Mouse (Mus musculus) heart, embryonic 10.5 days (tissue): ENCODE data around the gene Gpd2. TPM values are rescaled to one million over a fixed set of nuclear protein-coding genes. Genes with fewer than 3 reads are reported as not detected.

ENCODE experiments used
- DNase-seq: peaks from one replicate; pipeline ENCODE4 v3.0.0-alpha.2; 2017; ENCODE audit warnings: low spot score
- H3K27ac ChIP-seq: fragments of 300-500 bp; sonication (generic); 2 replicates; pipeline ENCODE4 v1.5.1; 2016; ENCODE audit warnings: mild to moderate bottlenecking
- H3K27me3 ChIP-seq: fragments of 300-500 bp; sonication (generic); 2 replicates; pipeline ENCODE4 v1.6.1; 2016; ENCODE audit warnings: mild to moderate bottlenecking; ENCODE audit not compliant: poor library complexity, insufficient read depth, severe bottlenecking
- H3K36me3 ChIP-seq: fragments of 300-500 bp; sonication (generic); 2 replicates; pipeline ENCODE4 v1.6.1; 2016; ENCODE audit warnings: mild to moderate bottlenecking, moderate library complexity
- H3K4me1 ChIP-seq: fragments of 300-500 bp; sonication (generic); 2 replicates; pipeline ENCODE4 v1.6.1; 2016; ENCODE audit warnings: mild to moderate bottlenecking
- H3K4me3 ChIP-seq: fragments of 300-500 bp; sonication (generic); 2 replicates; pipeline ENCODE4 v1.5.1; 2016; ENCODE audit warnings: mild to moderate bottlenecking, moderate library complexity
- H3K9me3 ChIP-seq: fragments of 300-500 bp; sonication (generic); 2 replicates; pipeline ENCODE4 v1.6.1; 2016; ENCODE audit warnings: mild to moderate bottlenecking, moderate library complexity
- WGBS: fragments of 180-500 bp; shearing (Covaris S2); methylation state at CpG from one replicate; pipeline ENCODE4 v1.1.7; 2016; 5-methylcytosine and 5-hydroxymethylcytosine counted together
- polyA plus RNA-seq: library from polyadenylated mRNA; unstranded; fragments of >200 nt; fragmentation: Nextera tagmentation; extraction: Ambion mirVana; gene quantifications from 2 replicates; pipeline ENCODE4 v1.2.1, GENCODE M21; 2016

Gpd2 gene
- polyA plus RNA-seq = 18.6 and 22.3 TPM in 2 replicates

GRCm38 (mm10) chr2:57237475-57237919 lies at the start of gene Gpd2:
TSS of gene Gpd2 (plus strand) at chr2:57237635.
- H3K27ac ChIP-seq = peak within 1 kb of the TSS; percentile 95
- peaks cover 7% of the 10 kb centered on the region; the same call in 1 of the 2 replicates for H3K4me1 ChIP-seq
- no peaks in the 10 kb centered on the region for H3K9me3 ChIP-seq
- peak within 1 kb of the TSS; percentile 85 for H3K4me3 ChIP-seq
- DNase-seq = no peak
- H3K36me3 ChIP-seq = no peaks in the 10 kb centered on the region
- 6% methylated on average over 20 of the region's 20 CpGs for WGBS
- no peaks in the 10 kb centered on the region for H3K27me3 ChIP-seq

- Histone ChIP-seq H3K27me3 (no peaks in the 10 kb centered on the region), H3K36me3 (no peaks in the 10 kb centered on the region), H3K9me3 (no peaks in the 10 kb centered on the region), H3K27ac (no peak overlapping the region), H3K4me3 (no peak overlapping the region), H3K4me1 (no peaks in the 10 kb centered on the region)
- WGBS = 61% methylated on average over 9 of the region's 9 CpGs
- DNase-seq = no peak
Observed at GRCm38 (mm10) chr2:57188237-57188636, 49.2 kb upstream of the Gpd2 start.

GRCm38 (mm10) chr2:57190884-57191283 lies 46.6 kb upstream of the Gpd2 start:
- no peak overlapping the region for H3K4me3 ChIP-seq
- H3K9me3 ChIP-seq = no peaks in the 10 kb centered on the region
- no peak for DNase-seq
- no peaks in the 10 kb centered on the region for H3K36me3 ChIP-seq
- H3K27me3 ChIP-seq = no peaks in the 10 kb centered on the region
- H3K27ac ChIP-seq = no peak overlapping the region
- H3K4me1 ChIP-seq = no peaks in the 10 kb centered on the region

- Histone ChIP-seq H3K4me3 (no peak overlapping the region), H3K27me3 (no peaks in the 10 kb centered on the region), H3K27ac (no peak overlapping the region), H3K36me3 (no peaks in the 10 kb centered on the region), H3K9me3 (no peaks in the 10 kb centered on the region), H3K4me1 (no peaks in the 10 kb centered on the region)
- no peak for DNase-seq
- WGBS = 82% methylated on average over 3 of the region's 3 CpGs
Observed at GRCm38 (mm10) chr2:57199046-57199445, 38.4 kb upstream of the Gpd2 start.

GRCm38 (mm10) chr2:57208472-57209083 lies 28.9 kb upstream of the Gpd2 start:
- no peaks in the 10 kb centered on the region; the same call in 1 of the 2 replicates for H3K9me3 ChIP-seq
- no peak overlapping the region for H3K4me3 ChIP-seq
- no peaks in the 10 kb centered on the region for H3K27me3 ChIP-seq
- H3K36me3 ChIP-seq = no peaks in the 10 kb centered on the region
- WGBS = 85% methylated on average over 9 of the region's 9 CpGs
- H3K27ac ChIP-seq = no peak overlapping the region
- DNase-seq = no peak
- H3K4me1 ChIP-seq = no peaks in the 10 kb centered on the region

- Histone ChIP-seq H3K4me1 (no peaks in the 10 kb centered on the region), H3K4me3 (no peak overlapping the region), H3K27me3 (no peaks in the 10 kb centered on the region), H3K36me3 (no peaks in the 10 kb centered on the region), H3K27ac (no peak overlapping the region), H3K9me3 (no peaks in the 10 kb centered on the region; the same call in 1 of the 2 replicates)
- DNase-seq = no peak
- WGBS = 70% methylated on average over 9 of the region's 9 CpGs
Observed at GRCm38 (mm10) chr2:57211049-57212001, 26.1 kb upstream of the Gpd2 start.

- Histone ChIP-seq H3K27me3 (no peaks in the 10 kb centered on the region), H3K4me3 (no peak overlapping the region), H3K36me3 (no peaks in the 10 kb centered on the region), H3K9me3 (no peaks in the 10 kb centered on the region; the same call in 1 of the 2 replicates), H3K4me1 (no peaks in the 10 kb centered on the region), H3K27ac (no peak overlapping the region)
- 80% methylated on average over 4 of the region's 4 CpGs for WGBS
- no peak for DNase-seq
Observed at GRCm38 (mm10) chr2:57213364-57213763, 24.1 kb upstream of the Gpd2 start.

- no peaks in the 10 kb centered on the region for H3K4me1 ChIP-seq
- no peak overlapping the region for H3K27ac ChIP-seq
- no peaks in the 10 kb centered on the region for H3K36me3 ChIP-seq
- DNase-seq = no peak
- H3K9me3 ChIP-seq = no peaks in the 10 kb centered on the region
- 66% methylated on average over 3 of the region's 3 CpGs for WGBS
- peaks cover 14% of the 10 kb centered on the region for H3K27me3 ChIP-seq
- H3K4me3 ChIP-seq = no peak overlapping the region
Observed at GRCm38 (mm10) chr2:57223288-57224026, 14.0 kb upstream of the Gpd2 start.

GRCm38 (mm10) chr2:57225236-57225635 lies 12.2 kb upstream of the Gpd2 start:
- H3K4me1 ChIP-seq = no peaks in the 10 kb centered on the region
- WGBS = 47% methylated on average over 2 of the region's 2 CpGs
- no peak overlapping the region for H3K27ac ChIP-seq
- no peaks in the 10 kb centered on the region for H3K9me3 ChIP-seq
- no peaks in the 10 kb centered on the region for H3K36me3 ChIP-seq
- DNase-seq = no peak
- H3K4me3 ChIP-seq = no peak overlapping the region
- H3K27me3 ChIP-seq = peaks cover 14% of the 10 kb centered on the region

GRCm38 (mm10) chr2:57227425-57227824 lies 10.0 kb upstream of the Gpd2 start:
- H3K4me3 ChIP-seq = no peak overlapping the region
- peaks cover 14% of the 10 kb centered on the region for H3K27me3 ChIP-seq
- no peaks in the 10 kb centered on the region for H3K4me1 ChIP-seq
- no peaks in the 10 kb centered on the region for H3K9me3 ChIP-seq
- DNase-seq = no peak
- no peak overlapping the region for H3K27ac ChIP-seq
- no peaks in the 10 kb centered on the region for H3K36me3 ChIP-seq
- WGBS = 83% methylated on average over 3 of the region's 3 CpGs

GRCm38 (mm10) chr2:57229647-57230240 lies 7.7 kb upstream of the Gpd2 start:
- H3K9me3 ChIP-seq = no peaks in the 10 kb centered on the region
- WGBS = 56% methylated on average over 4 of the region's 4 CpGs
- DNase-seq = no peak
- no peaks in the 10 kb centered on the region for H3K27me3 ChIP-seq
- H3K4me1 ChIP-seq = no peaks in the 10 kb centered on the region; the same call in 1 of the 2 replicates
- H3K4me3 ChIP-seq = no peak overlapping the region
- no peak overlapping the region for H3K27ac ChIP-seq
- no peaks in the 10 kb centered on the region for H3K36me3 ChIP-seq

- DNase-seq = no peak
- 82% methylated on average over 5 of the region's 5 CpGs for WGBS
- H3K4me3 ChIP-seq = no peak overlapping the region
Observed at GRCm38 (mm10) chr2:57231432-57231831, 6.0 kb upstream of the Gpd2 start.

More at GRCm38 (mm10) chr2:57231432-57231831, 6.0 kb upstream of the Gpd2 start:
- Histone ChIP-seq H3K4me1 (no peaks in the 10 kb centered on the region; the same call in 1 of the 2 replicates), H3K9me3 (no peaks in the 10 kb centered on the region), H3K27ac (no peak overlapping the region), H3K27me3 (no peaks in the 10 kb centered on the region), H3K36me3 (no peaks in the 10 kb centered on the region)
